Mouse (Mus musculus) forebrain, embryonic 14.5 days (tissue): Measurements from ENCODE around the gene Notch2. TPM values are rescaled to one million over a fixed set of nuclear protein-coding genes. Genes with fewer than 3 reads are reported as not detected.
"Not testable (repeated sequence)": the region's sequence is repeated elsewhere in the genome, so short reads cannot be mapped to it uniquely, and the experiment has no call there.

Experiments
- ATAC-seq: fragments of 200-750 bp; cut with Nextera tagmentation; 2 replicates; pipeline ENCODE4 v1.8.0; 2017; ENCODE audit warnings: mild to moderate bottlenecking, moderate library complexity
- DNase-seq: peaks from one replicate; pipeline ENCODE4 v3.0.0-alpha.2; 2015; ENCODE audit warnings: low spot score
- H3K27ac ChIP-seq: fragments of 300-500 bp; sonication (generic); 2 replicates; pipeline ENCODE4 v1.5.1; 2014; ENCODE audit warnings: low read depth, mild to moderate bottlenecking, control low read depth, low read length, moderate library complexity
- H3K27me3 ChIP-seq: fragments of 300-500 bp; sonication (generic); replicated peaks from 2 replicates; pipeline ENCODE4 v1.6.1; 2014; ENCODE audit warnings: low read length, control low read depth, mixed read lengths; ENCODE audit not compliant: control insufficient read depth, insufficient read depth
- H3K36me3 ChIP-seq: fragments of 300-500 bp; sonication (generic); 2 replicates; pipeline ENCODE4 v1.6.1; 2014; ENCODE audit warnings: low read length, control low read depth; ENCODE audit not compliant: control insufficient read depth, insufficient read depth
- H3K4me1 ChIP-seq: fragments of 300-500 bp; sonication (generic); 2 replicates; pipeline ENCODE4 v1.6.1; 2014; ENCODE audit warnings: antibody characterized with exemption, low read length, control low read depth; ENCODE audit not compliant: control insufficient read depth, insufficient read depth
- H3K4me2 ChIP-seq: fragments of 300-500 bp; sonication (generic); 2 replicates; pipeline ENCODE4 v1.6.1; 2014; ENCODE audit warnings: mild to moderate bottlenecking, control low read depth, low read length
- H3K4me3 ChIP-seq: fragments of 300-500 bp; sonication (generic); 2 replicates; pipeline ENCODE4 v1.5.1; 2014; ENCODE audit warnings: low read depth, low read length, control low read depth
- H3K9ac ChIP-seq: fragments of 300-500 bp; sonication (generic); 2 replicates; pipeline ENCODE4 v1.6.1; 2014; ENCODE audit warnings: mild to moderate bottlenecking, low read length, control low read depth, moderate library complexity
- H3K9me3 ChIP-seq: fragments of 300-500 bp; sonication (generic); replicated peaks from 2 replicates; pipeline ENCODE4 v1.6.1; 2016; ENCODE audit warnings: low read length, control low read depth, mixed read lengths; ENCODE audit not compliant: control insufficient read depth
- WGBS: fragments of 180-500 bp; shearing (Covaris S2); extraction: QIAGEN DNeasy Blood & Tissue Kit; methylation state at CpG from one replicate; pipeline ENCODE4 v1.1.7; 2014; 5-methylcytosine and 5-hydroxymethylcytosine counted together
- polyA plus RNA-seq: library from polyadenylated mRNA; unstranded; fragments of >200 nt; fragmentation: Nextera tagmentation; extraction: Ambion mirVana; gene quantifications from 2 replicates; pipeline ENCODE4 v1.2.1, GENCODE M21; 2014

Gene Notch2
- polyA plus RNA-seq, 1 experiment from 2014 or later: 13.6 TPM

DNA sequence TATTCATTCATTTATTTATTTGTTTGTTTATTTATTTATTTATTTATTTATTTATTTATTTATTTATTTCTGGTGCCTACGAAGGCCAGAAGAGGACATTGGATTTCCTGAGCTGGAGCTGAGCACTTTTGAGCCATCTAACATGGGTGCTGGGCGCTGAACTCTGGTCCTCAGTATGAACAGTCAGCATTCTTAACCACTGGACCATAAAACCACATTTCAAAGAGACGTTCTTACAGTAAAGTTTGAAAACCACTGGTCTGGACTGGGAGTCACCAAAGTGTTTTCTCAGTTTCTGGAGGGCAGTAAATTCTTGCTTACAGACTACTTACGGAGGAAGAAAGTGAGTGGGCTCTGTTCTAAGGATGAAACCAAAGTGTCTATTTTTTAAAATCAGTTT is 97.3 kb downstream of the Notch2 start:
- WGBS: 82% methylated on average over 4 of the region's 4 CpGs
- DNase-seq (no peak), ATAC-seq (no peak)
- Histone ChIP-seq H3K9me3 (no peaks in the 10 kb centered on the region), H3K27ac (no peak overlapping the region), H3K4me3 (no peak overlapping the region), H3K27me3 (no peaks in the 10 kb centered on the region), H3K9ac (no peak overlapping the region), H3K4me2 (no peak overlapping the region), H3K4me1 (peaks cover 16% of the 10 kb centered on the region), H3K36me3 (peaks cover 39% of the 10 kb centered on the region; the same call in 1 of the 2 replicates)

DNA sequence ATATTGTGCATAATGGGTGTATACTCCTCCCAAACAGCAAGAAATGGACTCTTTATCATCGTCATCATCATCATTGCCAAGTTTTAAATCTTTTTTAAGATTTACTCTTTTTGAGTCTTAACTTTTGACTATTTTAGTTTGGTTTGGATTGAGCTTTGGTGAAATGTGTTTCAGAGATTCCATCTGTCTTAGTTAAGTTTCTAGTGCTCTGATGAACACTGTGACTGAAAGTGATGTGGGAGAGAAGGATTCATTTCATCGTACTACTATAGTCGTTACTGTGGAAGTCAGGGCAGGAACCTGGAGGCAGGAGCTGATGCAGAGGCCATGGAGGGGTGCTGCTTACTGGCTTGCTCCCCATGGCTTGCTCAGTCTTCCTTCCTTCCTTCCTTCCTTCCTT is 104.9 kb downstream of the Notch2 start:
- Histone ChIP-seq H3K27me3 (no peaks in the 10 kb centered on the region), H3K4me2 (no peak overlapping the region), H3K36me3 (peaks cover 69% of the 10 kb centered on the region), H3K9ac (no peak overlapping the region), H3K9me3 (no peaks in the 10 kb centered on the region), H3K4me1 (no peaks in the 10 kb centered on the region), H3K27ac (no peak overlapping the region), H3K4me3 (no peak overlapping the region)
- DNase-seq (no peak), ATAC-seq (no peak)
- 94% methylated on average over 3 of the region's 3 CpGs for WGBS

DNA sequence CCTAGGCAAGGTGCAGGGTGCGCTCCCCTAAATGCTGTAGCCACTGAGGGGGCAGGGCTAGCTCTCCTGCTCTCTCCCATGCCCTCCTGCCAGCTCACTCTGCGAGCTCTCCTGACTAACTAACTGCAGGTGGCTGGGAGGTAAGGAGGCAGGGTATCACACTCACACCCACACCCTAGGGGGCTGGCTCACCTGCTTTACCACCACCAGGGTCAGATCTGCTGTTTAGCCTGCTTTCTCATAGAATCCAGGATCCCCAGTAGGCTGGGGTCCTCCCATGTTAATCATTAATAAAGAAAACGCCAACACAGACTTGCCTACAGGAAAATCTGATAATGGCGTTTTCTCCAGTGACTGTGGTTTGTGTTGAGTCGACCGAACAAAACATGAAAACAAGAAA is 106.0 kb downstream of the Notch2 start:
- H3K27ac ChIP-seq: no peak overlapping the region
- peaks cover 70% of the 10 kb centered on the region for H3K36me3 ChIP-seq
- no peaks in the 10 kb centered on the region for H3K4me1 ChIP-seq
- H3K9ac ChIP-seq: no peak overlapping the region
- DNase-seq: no peak
- no peak overlapping the region for H3K4me3 ChIP-seq
- H3K9me3 ChIP-seq: no peaks in the 10 kb centered on the region
- ATAC-seq: no peak
- no peaks in the 10 kb centered on the region for H3K27me3 ChIP-seq
- no peak overlapping the region for H3K4me2 ChIP-seq
- 89% methylated on average over 6 of the region's 6 CpGs for WGBS

DNA sequence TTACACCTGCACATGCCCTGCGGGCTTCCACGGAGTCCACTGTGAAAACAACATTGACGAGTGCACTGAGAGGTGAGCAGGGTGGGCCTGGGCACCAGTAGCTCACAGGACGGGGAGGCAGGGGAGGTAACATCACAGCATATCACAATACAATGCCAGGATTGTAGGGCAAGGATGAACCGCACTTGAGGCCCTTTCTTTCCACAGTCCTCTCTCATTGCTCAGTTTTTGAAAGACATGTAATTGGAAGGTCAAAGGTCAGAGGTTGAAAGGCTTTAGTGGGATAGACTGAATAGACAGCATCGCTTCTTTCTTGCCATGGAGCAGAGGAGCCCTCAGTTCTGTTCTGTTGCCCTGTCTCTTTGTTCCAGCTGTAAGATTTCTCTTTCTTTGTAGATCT is 107.6 kb downstream of the Notch2 start:
- H3K9ac ChIP-seq: no peak overlapping the region
- 46% methylated on average over 6 of the region's 6 CpGs for WGBS
- DNase-seq (no peak), ATAC-seq (no peak)
- H3K27me3 ChIP-seq: no peaks in the 10 kb centered on the region
- no peak overlapping the region; the same call in 1 of the 2 replicates for H3K27ac ChIP-seq
- no peak overlapping the region for H3K4me2 ChIP-seq
- H3K4me1 ChIP-seq: no peaks in the 10 kb centered on the region
- H3K9me3 ChIP-seq: no peaks in the 10 kb centered on the region
- H3K36me3 ChIP-seq: peaks cover 70% of the 10 kb centered on the region
- H3K4me3 ChIP-seq: no peak overlapping the region

DNA sequence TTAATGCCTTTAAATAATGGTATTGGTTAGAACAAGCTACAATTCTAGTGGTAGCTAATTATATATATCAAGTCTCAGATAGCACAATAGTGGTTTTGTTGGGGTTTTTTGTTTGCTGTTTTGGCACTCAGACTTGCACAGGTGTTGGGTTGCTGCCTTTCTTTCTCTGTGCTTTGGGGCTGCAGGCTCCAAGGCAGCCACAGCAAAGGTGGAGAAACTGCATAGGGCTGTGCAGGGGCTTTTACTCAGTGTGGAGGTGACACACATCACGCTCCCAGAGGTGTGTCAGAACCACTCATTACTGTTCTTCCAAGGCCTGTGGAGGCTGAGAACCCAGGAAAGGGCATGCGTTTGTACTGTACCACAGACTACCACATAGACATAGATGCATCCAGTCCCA is 114.4 kb downstream of the Notch2 start:
- H3K9me3 ChIP-seq: no peaks in the 10 kb centered on the region
- no peak overlapping the region for H3K27ac ChIP-seq
- H3K4me2 ChIP-seq: no peak overlapping the region
- WGBS: 90% methylated on average over 2 of the region's 2 CpGs
- no peak overlapping the region for H3K4me3 ChIP-seq
- no peak overlapping the region for H3K9ac ChIP-seq
- no peaks in the 10 kb centered on the region for H3K4me1 ChIP-seq
- peaks cover 63% of the 10 kb centered on the region for H3K36me3 ChIP-seq
- DNase-seq (no peak), ATAC-seq (no peak)
- H3K27me3 ChIP-seq: no peaks in the 10 kb centered on the region

DNA sequence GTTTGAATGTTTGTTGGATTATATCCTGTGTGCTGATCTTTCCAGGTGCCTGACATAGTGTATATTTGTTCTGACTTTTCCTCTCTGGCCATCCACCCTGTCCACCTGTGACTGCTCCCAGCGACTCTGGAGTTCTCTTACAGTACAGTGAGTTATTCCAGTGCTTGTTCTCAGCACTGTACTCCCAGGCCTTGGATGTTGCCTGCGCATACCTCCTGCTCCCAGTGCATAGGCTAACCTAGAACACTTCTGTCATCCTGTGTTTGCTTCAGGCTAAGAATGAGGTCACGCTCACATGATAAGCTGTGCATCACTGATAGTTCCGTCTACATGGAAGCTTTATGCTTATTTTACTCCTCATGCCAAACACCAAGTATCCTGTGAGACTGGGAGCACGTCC is 115.4 kb downstream of the Notch2 start:
- H3K4me2 ChIP-seq: no peak overlapping the region
- H3K27me3 ChIP-seq: no peaks in the 10 kb centered on the region
- no peak overlapping the region for H3K9ac ChIP-seq
- H3K4me3 ChIP-seq: no peak overlapping the region
- ATAC-seq (no peak), DNase-seq (no peak)
- no peaks in the 10 kb centered on the region for H3K9me3 ChIP-seq
- H3K27ac ChIP-seq: no peak overlapping the region
- no peaks in the 10 kb centered on the region for H3K4me1 ChIP-seq
- peaks cover 63% of the 10 kb centered on the region for H3K36me3 ChIP-seq
- 90% methylated on average over 5 of the region's 5 CpGs for WGBS

DNA sequence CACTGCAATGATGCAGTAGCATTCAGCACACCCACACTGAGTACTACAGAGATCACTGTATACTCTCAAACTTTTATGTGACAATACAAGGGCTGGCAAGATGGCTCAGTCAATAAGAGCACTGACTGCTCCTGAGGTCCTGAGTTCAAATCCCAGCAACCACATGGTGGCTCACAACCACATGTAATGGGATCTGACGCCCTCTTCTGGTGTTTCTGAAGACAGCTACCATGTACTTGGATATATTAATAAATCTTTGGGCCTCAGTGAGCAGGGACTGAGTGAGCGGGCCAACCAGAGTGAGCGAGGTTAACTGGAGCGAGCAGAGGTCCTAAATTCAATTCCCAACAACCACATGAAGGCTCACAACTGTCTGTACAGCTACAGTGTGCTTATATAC is 118.8 kb downstream of the Notch2 start:
- not testable (repeated sequence) for H3K27ac ChIP-seq, H3K4me3 ChIP-seq, H3K9me3 ChIP-seq, ATAC-seq, DNase-seq, H3K4me2 ChIP-seq, H3K4me1 ChIP-seq, H3K9ac ChIP-seq, H3K27me3 ChIP-seq
- WGBS: 92% methylated on average over 4 of the region's 4 CpGs
- peaks cover 70% of the 10 kb centered on the region for H3K36me3 ChIP-seq

DNA sequence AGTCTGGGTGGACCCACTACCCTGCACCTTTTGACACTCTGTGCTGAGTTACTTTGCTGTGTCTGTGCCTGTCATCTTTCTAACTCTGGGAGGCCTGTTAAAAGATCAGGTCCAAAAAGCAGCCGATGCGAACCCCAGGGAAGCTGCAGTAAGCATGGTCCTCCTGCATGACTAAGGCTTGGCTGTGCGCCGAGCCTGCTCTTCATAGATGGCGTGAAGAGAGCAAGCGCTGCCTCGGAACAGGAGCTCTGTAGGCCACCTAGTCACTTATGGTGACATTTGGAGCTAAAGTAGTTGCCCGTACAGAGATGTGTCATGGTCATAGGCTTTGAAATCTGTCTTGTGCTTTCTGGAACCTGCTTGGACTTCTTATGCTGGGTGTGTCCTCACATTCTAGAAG is 119.3 kb downstream of the Notch2 start:
- WGBS: 93% methylated on average over 8 of the region's 8 CpGs
- ATAC-seq (no peak), DNase-seq (no peak)
- Histone ChIP-seq H3K4me1 (no peaks in the 10 kb centered on the region), H3K27ac (no peak overlapping the region), H3K4me3 (no peak overlapping the region), H3K9ac (no peak overlapping the region), H3K27me3 (no peaks in the 10 kb centered on the region), H3K36me3 (peaks cover 75% of the 10 kb centered on the region), H3K4me2 (no peak overlapping the region), H3K9me3 (no peaks in the 10 kb centered on the region)

DNA sequence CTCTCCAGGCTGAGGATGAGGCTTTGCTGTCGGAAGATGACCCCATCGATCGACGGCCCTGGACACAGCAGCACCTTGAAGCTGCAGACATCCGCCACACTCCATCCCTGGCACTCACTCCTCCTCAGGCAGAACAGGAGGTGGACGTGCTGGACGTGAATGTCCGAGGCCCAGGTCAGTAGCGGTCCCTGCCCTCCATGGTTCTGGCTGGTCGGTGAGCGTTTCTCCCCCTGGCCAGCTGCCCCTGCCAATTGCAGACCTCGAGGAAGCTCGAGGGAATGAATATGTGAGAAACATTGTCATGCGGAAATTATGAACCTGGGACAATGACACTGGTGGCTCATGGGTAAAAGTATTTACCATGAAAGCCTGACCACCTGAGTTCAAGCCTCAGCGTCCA is 128.1 kb downstream of the Notch2 start:
- ATAC-seq (no peak), DNase-seq (no peak)
- Histone ChIP-seq H3K9me3 (no peaks in the 10 kb centered on the region), H3K27me3 (no peaks in the 10 kb centered on the region), H3K4me3 (no peak overlapping the region), H3K4me2 (no peak overlapping the region), H3K36me3 (peaks cover 90% of the 10 kb centered on the region), H3K9ac (no peak overlapping the region), H3K27ac (no peak overlapping the region), H3K4me1 (no peaks in the 10 kb centered on the region)
- WGBS: 95% methylated on average over 15 of the region's 15 CpGs
